Mouse (Mus musculus): ENCODE results near the gene Nrn1. TPM values are rescaled to one million over a fixed set of nuclear protein-coding genes. Genes with fewer than 3 reads are reported as not detected.

Nrn1 gene
- polyA plus RNA-seq, 1 experiment from 2014 or later, result 1.1 TPM

- 8% methylated on average over 6 of the region's 6 CpGs for WGBS
These were observed 1.9 kb downstream of the Nrn1 start for GRCm38 (mm10) chr13:36732891-36733490.

GRCm38 (mm10) chr13:36731931-36732461 lies 2.9 kb downstream of the Nrn1 start:
- no peaks in the 10 kb centered on the region for H3K36me3 ChIP-seq (ENCODE audit: insufficient read depth, low read length)
- H3K27me3 ChIP-seq (ENCODE audit: insufficient read depth, low read length), result peaks cover 88% of the 10 kb centered on the region
- H3K4me2 ChIP-seq (replicated peaks; ENCODE audit: low read depth, low read length), result peak overlapping the region; percentile 51
- ATAC-seq (ENCODE audit: low FRiP score, low TSS enrichment), result no peak
- H3K27ac ChIP-seq (ENCODE audit: low read length), result no peak overlapping the region
- H3K9ac ChIP-seq (replicated peaks; ENCODE audit: low read length), result no peak overlapping the region
- no peaks in the 10 kb centered on the region; the same call in 1 of the 2 replicates for H3K9me3 ChIP-seq (ENCODE audit: low read length)
- peaks cover 23% of the 10 kb centered on the region for H3K4me1 ChIP-seq (ENCODE audit: insufficient read depth, low read length)
- WGBS, result under 1% methylated on average over 23 of the region's 23 CpGs
- peak overlapping the region; percentile 41 for H3K4me3 ChIP-seq (ENCODE audit: low read length)

More at GRCm38 (mm10) chr13:36732891-36733490, 1.9 kb downstream of the Nrn1 start:
- Histone ChIP-seq H3K4me2 (replicated peaks; ENCODE audit: low read depth, low read length) (no peak overlapping the region), H3K27ac (ENCODE audit: low read length) (no peak overlapping the region), H3K36me3 (ENCODE audit: insufficient read depth, low read length) (no peaks in the 10 kb centered on the region), H3K9ac (replicated peaks; ENCODE audit: low read length) (no peak overlapping the region), H3K9me3 (ENCODE audit: low read length) (no peaks in the 10 kb centered on the region; the same call in 1 of the 2 replicates), H3K4me1 (ENCODE audit: insufficient read depth, low read length) (peaks cover 21% of the 10 kb centered on the region; the same call in 1 of the 2 replicates), H3K27me3 (ENCODE audit: insufficient read depth, low read length) (peaks cover 88% of the 10 kb centered on the region), H3K4me3 (ENCODE audit: low read length) (no peak overlapping the region)
- no peak for ATAC-seq (ENCODE audit: low FRiP score, low TSS enrichment)

- Histone ChIP-seq H3K36me3 (ENCODE audit: insufficient read depth, low read length) (no peaks in the 10 kb centered on the region), H3K27ac (ENCODE audit: low read length) (no peak overlapping the region), H3K9me3 (ENCODE audit: low read length) (no peaks in the 10 kb centered on the region; the same call in 1 of the 2 replicates), H3K27me3 (ENCODE audit: insufficient read depth, low read length) (peaks cover 91% of the 10 kb centered on the region), H3K4me1 (ENCODE audit: insufficient read depth, low read length) (peaks cover 29% of the 10 kb centered on the region), H3K4me2 (replicated peaks; ENCODE audit: low read depth, low read length) (peak overlapping the region; percentile 51), H3K4me3 (ENCODE audit: low read length) (peak overlapping the region; percentile 41), H3K9ac (replicated peaks; ENCODE audit: low read length) (no peak overlapping the region)
- WGBS, result 1% methylated on average over 34 of the region's 34 CpGs
- ATAC-seq (ENCODE audit: low FRiP score, low TSS enrichment), result no peak
These were observed 3.7 kb downstream of the Nrn1 start for GRCm38 (mm10) chr13:36731016-36731930.

- Histone ChIP-seq H3K36me3 (ENCODE audit: insufficient read depth, low read length) (no peaks in the 10 kb centered on the region), H3K4me1 (ENCODE audit: insufficient read depth, low read length) (peaks cover 28% of the 10 kb centered on the region), H3K4me2 (replicated peaks; ENCODE audit: low read depth, low read length) (no peak overlapping the region), H3K9me3 (ENCODE audit: low read length) (no peaks in the 10 kb centered on the region; the same call in 1 of the 2 replicates), H3K4me3 (ENCODE audit: low read length) (no peak overlapping the region), H3K27me3 (ENCODE audit: insufficient read depth, low read length) (peaks cover 95% of the 10 kb centered on the region), H3K27ac (ENCODE audit: low read length) (no peak overlapping the region), H3K9ac (replicated peaks; ENCODE audit: low read length) (no peak overlapping the region)
- WGBS, result 10% methylated on average over 14 of the region's 14 CpGs
- ATAC-seq (ENCODE audit: low FRiP score, low TSS enrichment), result no peak
These were observed 4.6 kb downstream of the Nrn1 start for GRCm38 (mm10) chr13:36730341-36730761.

- Histone ChIP-seq H3K36me3 (ENCODE audit: insufficient read depth, low read length) (no peaks in the 10 kb centered on the region), H3K9me3 (ENCODE audit: low read length) (no peaks in the 10 kb centered on the region; the same call in 1 of the 2 replicates), H3K4me1 (ENCODE audit: insufficient read depth, low read length) (peaks cover 23% of the 10 kb centered on the region), H3K27ac (ENCODE audit: low read length) (no peak overlapping the region), H3K4me3 (ENCODE audit: low read length) (no peak overlapping the region), H3K27me3 (ENCODE audit: insufficient read depth, low read length) (peaks cover 95% of the 10 kb centered on the region), H3K9ac (replicated peaks; ENCODE audit: low read length) (no peak overlapping the region), H3K4me2 (replicated peaks; ENCODE audit: low read depth, low read length) (no peak overlapping the region)
- WGBS, result 10% methylated on average over 13 of the region's 13 CpGs
- ATAC-seq (ENCODE audit: low FRiP score, low TSS enrichment), result no peak
These were observed 5.1 kb downstream of the Nrn1 start for GRCm38 (mm10) chr13:36729731-36730340.

- Histone ChIP-seq H3K36me3 (ENCODE audit: insufficient read depth, low read length) (no peaks in the 10 kb centered on the region), H3K4me3 (ENCODE audit: low read length) (no peak overlapping the region), H3K27me3 (ENCODE audit: insufficient read depth, low read length) (peaks cover 95% of the 10 kb centered on the region), H3K4me1 (ENCODE audit: insufficient read depth, low read length) (peaks cover 25% of the 10 kb centered on the region), H3K27ac (ENCODE audit: low read length) (no peak overlapping the region), H3K9me3 (ENCODE audit: low read length) (no peaks in the 10 kb centered on the region; the same call in 1 of the 2 replicates), H3K4me2 (replicated peaks; ENCODE audit: low read depth, low read length) (no peak overlapping the region), H3K9ac (replicated peaks; ENCODE audit: low read length) (no peak overlapping the region)
- 8% methylated on average over 5 of the region's 5 CpGs for WGBS
- ATAC-seq (ENCODE audit: low FRiP score, low TSS enrichment), result no peak
These were observed 6.4 kb downstream of the Nrn1 start for GRCm38 (mm10) chr13:36728509-36728908.

GRCm38 (mm10) chr13:36727779-36728470 lies 7.0 kb downstream of the Nrn1 start:
- H3K27ac ChIP-seq (ENCODE audit: low read length), result no peak overlapping the region
- H3K27me3 ChIP-seq (ENCODE audit: insufficient read depth, low read length), result peaks cover 95% of the 10 kb centered on the region
- H3K9me3 ChIP-seq (ENCODE audit: low read length), result no peaks in the 10 kb centered on the region; the same call in 1 of the 2 replicates
- WGBS, result 1% methylated on average over 20 of the region's 23 CpGs
- H3K4me2 ChIP-seq (replicated peaks; ENCODE audit: low read depth, low read length), result 0 out of 2 replicates have a peak overlapping the region, but pooled peaks have one; percentile 47
- no peak for ATAC-seq (ENCODE audit: low FRiP score, low TSS enrichment)
- H3K36me3 ChIP-seq (ENCODE audit: insufficient read depth, low read length), result no peaks in the 10 kb centered on the region
- no peak overlapping the region for H3K9ac ChIP-seq (replicated peaks; ENCODE audit: low read length)
- peak overlapping the region; percentile 31; the same call in 1 of the 2 replicates for H3K4me3 ChIP-seq (ENCODE audit: low read length)
- H3K4me1 ChIP-seq (ENCODE audit: insufficient read depth, low read length), result peaks cover 25% of the 10 kb centered on the region

GRCm38 (mm10) chr13:36726951-36727778 lies 7.8 kb downstream of the Nrn1 start:
- Histone ChIP-seq H3K4me3 (ENCODE audit: low read length) (peak overlapping the region; percentile 31), H3K36me3 (ENCODE audit: insufficient read depth, low read length) (no peaks in the 10 kb centered on the region), H3K9me3 (ENCODE audit: low read length) (no peaks in the 10 kb centered on the region; the same call in 1 of the 2 replicates), H3K4me2 (replicated peaks; ENCODE audit: low read depth, low read length) (peak overlapping the region; percentile 47), H3K27ac (ENCODE audit: low read length) (no peak overlapping the region), H3K9ac (replicated peaks; ENCODE audit: low read length) (no peak overlapping the region), H3K4me1 (ENCODE audit: insufficient read depth, low read length) (peaks cover 24% of the 10 kb centered on the region), H3K27me3 (ENCODE audit: insufficient read depth, low read length) (peaks cover 95% of the 10 kb centered on the region)
- under 1% methylated on average over 34 of the region's 34 CpGs for WGBS
- ATAC-seq (ENCODE audit: low FRiP score, low TSS enrichment), result 0 out of 2 replicates have a peak, but pooled peaks have one; percentile 2

Data from kidney, embryonic 16.5 days (tissue).